21 mouse cellular contexts compared by ENCODE assay signal in the genomic region with DNA sequence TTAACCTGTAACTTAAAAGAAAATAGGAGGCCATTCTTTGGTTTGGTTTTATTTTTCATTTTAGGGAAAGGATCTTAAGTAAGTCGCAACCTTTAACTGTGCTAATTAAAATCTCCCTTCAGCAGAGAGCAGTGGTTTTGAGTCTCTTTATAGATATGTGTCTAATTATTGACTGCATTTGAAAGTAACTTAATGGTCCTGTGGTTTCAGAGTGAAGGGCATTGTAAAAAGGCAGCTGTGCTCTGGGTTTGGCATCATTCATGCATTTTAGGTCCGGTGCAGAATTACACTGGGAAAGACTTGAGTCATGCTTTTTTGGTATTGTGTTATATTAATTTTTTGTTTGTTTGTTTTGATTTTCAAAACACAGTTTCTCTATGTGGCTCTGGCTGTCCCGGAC. TPM values are rescaled to one million over a fixed set of nuclear protein-coding genes. Genes with fewer than 3 reads are reported as not detected.
DNase-seq lines count a peak whose midpoint lies in the region; ATAC-seq and TF ChIP-seq lines count a peak whose summit lies in the region.
"Had no signal": no experiment of that assay in that cellular context is flagged by ENCODE, and none has a peak within 500 bp of the region (broad histone marks: within the 10 kb centered on the region; RNA-seq: fewer than 3 reads in every experiment).

No protein-coding gene starts in this region.

- WGBS in liver, embryonic 12.5 days (ENCODE audit: insufficient replicate concordance): 61% methylated on average over 3 of the region's 3 CpGs

- H3K4me2 ChIP-seq in liver, embryonic 12.5 days: no peak overlapping the region
- H3K4me2 ChIP-seq: embryonic facial prominence, embryonic 13.5 days; forebrain, embryonic 13.5 days; heart, embryonic 13.5 days; hindbrain, embryonic 15.5 days had no signal

- H3K9ac ChIP-seq in liver, embryonic 12.5 days: no peak overlapping the region
- H3K9ac ChIP-seq: embryonic facial prominence, embryonic 13.5 days; forebrain, embryonic 13.5 days; forebrain, postnatal 0 days; heart, embryonic 13.5 days; hindbrain, embryonic 15.5 days had no signal

- H3K4me1 ChIP-seq in liver, embryonic 12.5 days: peaks cover 52% of the 10 kb centered on the region
- H3K4me1 ChIP-seq in embryonic fibroblast, embryonic 13.5 days (ENCODE audit: control insufficient read depth, insufficient read depth, low read length): peaks cover 12% of the 10 kb centered on the region
- H3K4me1 ChIP-seq: embryonic facial prominence, embryonic 13.5 days; hindbrain, embryonic 15.5 days had no signal

- ATAC-seq in liver, embryonic 12.5 days: no peak
- ATAC-seq: forebrain, embryonic 13.5 days; forebrain, postnatal 0 days had no signal

- peak overlapping the region; percentile 17; the same call in 1 of the 2 replicates for H3K4me3 ChIP-seq in liver, embryonic 12.5 days
- H3K4me3 ChIP-seq in embryonic fibroblast, embryonic 13.5 days (ENCODE audit: insufficient read depth, low read length): no peak overlapping the region
- H3K4me3 ChIP-seq: embryonic facial prominence, embryonic 13.5 days; forebrain, embryonic 13.5 days; gastrocnemius, adult 2 months; heart, embryonic 13.5 days; hindbrain, embryonic 15.5 days had no signal

- no peaks in the 10 kb centered on the region; the same call in 1 of the 2 replicates for H3K36me3 ChIP-seq in liver, embryonic 12.5 days
- H3K36me3 ChIP-seq: hindbrain, embryonic 15.5 days had no signal

- DNase-seq in liver: no peak
- peak; percentile 68 for DNase-seq in A20 (ENCODE audit: low read depth, low spot score)
- peak; percentile 55 for DNase-seq in Muller cell, postnatal 12 days (ENCODE audit: inconsistent ontology term)
- DNase-seq in gastrocnemius, postnatal 14 days: no peak
- no peak for DNase-seq in adrenal gland, postnatal 4 days (ENCODE audit: low spot score in 2 of 2)
- DNase-seq in right cerebral cortex, adult 18-20 months: no peak
- DNase-seq: adrenal gland, postnatal 25 days; cerebellum, adult 11-12 months; cerebellum, adult 9-10 months; cerebellum, postnatal 25 days; forebrain, postnatal 0 days; gastrocnemius, adult 2 months; gastrocnemius, postnatal 36 days; heart, postnatal 36 days had no signal

- 0 out of 2 replicates have a peak overlapping the region, but pooled peaks have one; percentile 4 for H3K27ac ChIP-seq in liver, embryonic 12.5 days
- H3K27ac ChIP-seq in embryonic fibroblast, embryonic 13.5 days (ENCODE audit: insufficient read depth, low read length): peak overlapping the region; percentile 38; the same call in 1 of the 2 replicates
- H3K27ac ChIP-seq: embryonic facial prominence, embryonic 13.5 days; forebrain, embryonic 13.5 days; gastrocnemius, adult 2 months; hindbrain, embryonic 15.5 days had no signal

- no peaks in the 10 kb centered on the region for H3K9me3 ChIP-seq in liver, embryonic 12.5 days (replicated peaks)
- H3K9me3 ChIP-seq: embryonic facial prominence, embryonic 13.5 days; forebrain, embryonic 13.5 days; G1E; heart, embryonic 13.5 days; hindbrain, embryonic 15.5 days had no signal

- TF ChIP-seq CTCF in embryonic fibroblast, embryonic 13.5 days (IDR thresholded peaks at IDR 0.05; ENCODE audit: borderline replicate concordance, insufficient read depth, low read length): no peak

- no peaks in the 10 kb centered on the region for H3K27me3 ChIP-seq in liver, embryonic 12.5 days (replicated peaks)
- H3K27me3 ChIP-seq: embryonic facial prominence, embryonic 13.5 days; forebrain, embryonic 13.5 days; heart, embryonic 13.5 days; hindbrain, embryonic 15.5 days had no signal

- TF ChIP-seq POLR2A in embryonic fibroblast, embryonic 13.5 days (IDR thresholded peaks at IDR 0.05; ENCODE audit: low read depth, low read length): no peak

- intact Hi-C loops in gastrocnemius, postnatal 14 days (cut with DNase I; ENCODE audit: low total_unique reads): no loop called here

RNA-seq across cellular contexts. Expression of gene Lims1, which starts 29.1 kb away (rescaled TPM):
- polyA plus RNA-seq in liver, embryonic 12.5 days (2016; fragmentation: Nextera tagmentation; extraction: Ambion mirVana): 112 and 121 TPM in 2 replicates
- 160 and 170 TPM in 2 replicates for polyA plus RNA-seq in embryonic fibroblast, embryonic 13.5 days (2011; ENCODE audit: insufficient read length, low read depth, missing spikeins)
- 10 to 100 TPM; 48.4 to 70.7 TPM for total RNA-seq in gastrocnemius, postnatal 14 days (2021)
- 10 to 100 TPM; 78.3 to 80.1 TPM for total RNA-seq in adrenal gland, postnatal 4 days (2021)

Comparison
In these comparisons a context has a peak if more than half of its experiments do, and no peak if none do; other contexts are left out.
1. DNase-seq: peak in A20 (single experiment) and Muller cell, postnatal 12 days (single experiment); none in liver (single experiment), gastrocnemius, postnatal 14 days (single experiment), adrenal gland, postnatal 4 days (0 of 2) and right cerebral cortex, adult 18-20 months (single experiment).